Mouse (Mus musculus) hindbrain, embryonic 11.5 days (tissue): Measurements from ENCODE around the gene 1110008L16Rik. TPM values are rescaled to one million over a fixed set of nuclear protein-coding genes. Genes with fewer than 3 reads are reported as not detected.

Experiments used
- ATAC-seq: fragments of 200-750 bp; cut with Nextera tagmentation; 2 replicates; pipeline ENCODE4 v1.8.0; 2017; ENCODE audit warnings: mild to moderate bottlenecking, moderate TSS enrichment, moderate library complexity; ENCODE audit not compliant: low FRiP score
- DNase-seq: peaks from one replicate; pipeline ENCODE4 v3.0.0-alpha.2; 2015; ENCODE audit warnings: low spot score
- H3K27ac ChIP-seq: fragments of 300-500 bp; sonication (generic); 2 replicates; pipeline ENCODE4 v1.5.1; 2014; ENCODE audit warnings: mild to moderate bottlenecking, low read depth, low read length
- H3K27me3 ChIP-seq: fragments of 300-500 bp; sonication (generic); 2 replicates; pipeline ENCODE4 v1.6.1; 2014; ENCODE audit warnings: mild to moderate bottlenecking, low read length, moderate library complexity, mixed read lengths; ENCODE audit not compliant: control insufficient read depth, insufficient read depth
- H3K36me3 ChIP-seq: fragments of 300-500 bp; sonication (generic); 2 replicates; pipeline ENCODE4 v1.6.1; 2014; ENCODE audit warnings: mild to moderate bottlenecking, low read length, moderate library complexity, mixed read lengths; ENCODE audit not compliant: control insufficient read depth, insufficient read depth
- H3K4me1 ChIP-seq: fragments of 300-500 bp; sonication (generic); replicated peaks from 2 replicates; pipeline ENCODE4 v1.6.1; 2014; ENCODE audit warnings: low read length, mixed read lengths; ENCODE audit not compliant: control insufficient read depth, insufficient read depth
- H3K4me2 ChIP-seq: fragments of 300-500 bp; sonication (generic); replicated peaks from 2 replicates; pipeline ENCODE4 v1.6.1; 2014; ENCODE audit warnings: mild to moderate bottlenecking, low read depth, low read length
- H3K4me3 ChIP-seq: fragments of 300-500 bp; sonication (generic); 2 replicates; pipeline ENCODE4 v1.5.1; 2014; ENCODE audit warnings: low read depth, low read length
- H3K9ac ChIP-seq: fragments of 300-500 bp; sonication (generic); 2 replicates; pipeline ENCODE4 v1.6.1; 2014; ENCODE audit warnings: low read depth, low read length
- H3K9me3 ChIP-seq: fragments of 300-500 bp; sonication (generic); 2 replicates; pipeline ENCODE4 v1.6.1; 2016; ENCODE audit warnings: low read length; ENCODE audit not compliant: control insufficient read depth
- WGBS: fragments of 180-500 bp; shearing (Covaris S2); extraction: QIAGEN DNeasy Blood & Tissue Kit; methylation state at CpG from one replicate; pipeline ENCODE4 v1.1.7; 2014; 5-methylcytosine and 5-hydroxymethylcytosine counted together
- polyA plus RNA-seq: library from polyadenylated mRNA; unstranded; fragments of >200 nt; fragmentation: Nextera tagmentation; extraction: Ambion mirVana; gene quantifications from 2 replicates; pipeline ENCODE4 v1.2.1, GENCODE M21; 2014

1110008L16Rik gene
- polyA plus RNA-seq, 1 experiment from 2014 or later = 20.0 TPM

- Histone ChIP-seq H3K4me1 (no peaks in the 10 kb centered on the region), H3K4me2 (no peak overlapping the region), H3K27ac (no peak overlapping the region), H3K27me3 (no peaks in the 10 kb centered on the region), H3K36me3 (peaks cover 13% of the 10 kb centered on the region), H3K4me3 (no peak overlapping the region), H3K9ac (no peak overlapping the region), H3K9me3 (no peaks in the 10 kb centered on the region)
- WGBS = 94% methylated on average over 1 of the region's 1 CpGs
- DNase-seq = no peak
- ATAC-seq = no peak
These were observed 116.4 kb downstream of the 1110008L16Rik start for GRCm38 (mm10) chr12:55415762-55416161.

- peaks cover 10% of the 10 kb centered on the region for H3K36me3 ChIP-seq
- WGBS = 92% methylated on average over 24 of the region's 24 CpGs
These were observed 120.8 kb downstream of the 1110008L16Rik start for GRCm38 (mm10) chr12:55420220-55420619.

GRCm38 (mm10) chr12:55422057-55422456, 122.7 kb downstream of the 1110008L16Rik start:
- Histone ChIP-seq H3K27me3 (no peaks in the 10 kb centered on the region), H3K9me3 (no peaks in the 10 kb centered on the region), H3K27ac (no peak overlapping the region), H3K4me3 (no peak overlapping the region), H3K9ac (no peak overlapping the region), H3K36me3 (peaks cover 7% of the 10 kb centered on the region; the same call in 1 of the 2 replicates), H3K4me1 (no peaks in the 10 kb centered on the region), H3K4me2 (no peak overlapping the region)
- ATAC-seq (no peak), DNase-seq (no peak)
- WGBS = 58% methylated on average over 3 of the region's 3 CpGs

More at GRCm38 (mm10) chr12:55420220-55420619, 120.8 kb downstream of the 1110008L16Rik start:
- no peaks in the 10 kb centered on the region for H3K4me1 ChIP-seq
- ATAC-seq = no peak
- no peak overlapping the region for H3K4me3 ChIP-seq
- H3K4me2 ChIP-seq = no peak overlapping the region
- no peak overlapping the region for H3K9ac ChIP-seq
- no peaks in the 10 kb centered on the region for H3K27me3 ChIP-seq
- H3K27ac ChIP-seq = no peak overlapping the region
- DNase-seq = no peak
- no peaks in the 10 kb centered on the region for H3K9me3 ChIP-seq

- ATAC-seq = no peak
- 90% methylated on average over 7 of the region's 7 CpGs for WGBS
- Histone ChIP-seq H3K9me3 (no peaks in the 10 kb centered on the region), H3K4me2 (no peak overlapping the region), H3K27ac (no peak overlapping the region), H3K4me3 (no peak overlapping the region), H3K36me3 (no peaks in the 10 kb centered on the region), H3K27me3 (no peaks in the 10 kb centered on the region), H3K9ac (no peak overlapping the region), H3K4me1 (no peaks in the 10 kb centered on the region)
- no peak for DNase-seq
These were observed 126.9 kb downstream of the 1110008L16Rik start for GRCm38 (mm10) chr12:55426300-55426699.

- Histone ChIP-seq H3K27me3 (no peaks in the 10 kb centered on the region), H3K36me3 (no peaks in the 10 kb centered on the region), H3K4me1 (no peaks in the 10 kb centered on the region), H3K9me3 (no peaks in the 10 kb centered on the region), H3K27ac (no peak overlapping the region), H3K4me3 (no peak overlapping the region), H3K4me2 (no peak overlapping the region), H3K9ac (no peak overlapping the region)
- ATAC-seq (no peak), DNase-seq (no peak)
- WGBS = 89% methylated on average over 8 of the region's 8 CpGs
These were observed 129.8 kb downstream of the 1110008L16Rik start for GRCm38 (mm10) chr12:55429201-55429600.

GRCm38 (mm10) chr12:55429956-55430355, 130.6 kb downstream of the 1110008L16Rik start:
- DNase-seq (no peak), ATAC-seq (no peak)
- H3K36me3 ChIP-seq = no peaks in the 10 kb centered on the region
- no peak overlapping the region for H3K27ac ChIP-seq
- no peak overlapping the region for H3K9ac ChIP-seq
- H3K4me1 ChIP-seq = no peaks in the 10 kb centered on the region
- no peak overlapping the region for H3K4me2 ChIP-seq
- no peak overlapping the region for H3K4me3 ChIP-seq
- no peaks in the 10 kb centered on the region for H3K9me3 ChIP-seq
- no peaks in the 10 kb centered on the region for H3K27me3 ChIP-seq
- WGBS = 97% methylated on average over 4 of the region's 4 CpGs

Other genes with a start within 250 kb of the 1110008L16Rik start
- 33.0 and 35.3 TPM in 2 replicates for gene 2700097O09Rik, start 219.5 kb upstream of the 1110008L16Rik start, polyA plus RNA-seq
- 173 and 182 TPM in 2 replicates for gene Srp54a, start 219.3 kb upstream of the 1110008L16Rik start, polyA plus RNA-seq
- 10.3 and 19.9 TPM in 2 replicates for gene Fam177a, start 175.1 kb upstream of the 1110008L16Rik start, polyA plus RNA-seq
- 59.1 TPM in 2 replicates for gene Srp54b, start 144.5 kb upstream of the 1110008L16Rik start, polyA plus RNA-seq
- gene 1700047I17Rik2, start 100.0 kb upstream of the 1110008L16Rik start, polyA plus RNA-seq = 10.9 TPM in 1 of 2 replicates, not detected in the other
- 75.1 and 80.6 TPM in 2 replicates for gene Srp54c, start 69.4 kb upstream of the 1110008L16Rik start, polyA plus RNA-seq
- gene Ppp2r3c, start 3.4 kb downstream of the 1110008L16Rik start, polyA plus RNA-seq = 33.6 and 34.5 TPM in 2 replicates
- gene Psma6, start 84.6 kb downstream of the 1110008L16Rik start, polyA plus RNA-seq = 503 and 508 TPM in 2 replicates
- gene Nfkbia, start 193.1 kb downstream of the 1110008L16Rik start, polyA plus RNA-seq = 43.3 and 46.9 TPM in 2 replicates